Mouse (Mus musculus): ENCODE measurements at regions not wholly inside any gene's neighbourhood (a gene's known extent, or its start where the extent isn't known, plus 50 kb on each side); places are given as distances from the start of the nearest gene placed in this dataset.

DNA sequence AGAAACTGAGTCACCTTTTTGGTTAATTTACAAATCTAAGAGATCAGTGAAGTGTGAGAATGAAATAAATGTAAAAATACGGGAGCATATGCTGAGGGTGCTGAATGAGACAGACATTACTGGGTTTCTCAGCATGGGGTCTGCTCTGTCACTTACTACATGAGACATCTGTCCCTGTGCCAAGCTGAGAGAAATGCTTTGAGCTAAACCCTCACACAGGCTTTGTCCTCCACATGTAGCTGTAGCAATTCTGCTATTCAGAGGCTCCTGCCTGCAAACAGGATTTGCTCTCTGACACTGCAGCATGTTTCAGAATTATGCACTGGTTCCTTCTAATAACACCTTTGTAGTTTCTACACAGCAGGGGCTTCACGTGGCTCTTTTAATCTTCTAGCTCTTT lies 3806.3 kb downstream of the 9330182O14Rik start:
- no peak for DNase-seq (ENCODE audit: low read depth, low spot score)
- no peak overlapping the region for H3K27ac ChIP-seq (ENCODE audit: control insufficient read depth, low read depth, low read length)
- H3K79me2 ChIP-seq (ENCODE audit: control insufficient read depth, insufficient read depth, low read length, poor library complexity), result no peaks in the 10 kb centered on the region
- TF ChIP-seq GABPA (IDR thresholded peaks at IDR 0.05; ENCODE audit: low read depth, low read length) (no peak), MYB (IDR thresholded peaks at IDR 0.05; ENCODE audit: low read depth, low read length) (no peak), SMC3 (IDR thresholded peaks at IDR 0.05; ENCODE audit: low read depth, low read length) (no peak), CHD2 (IDR thresholded peaks at IDR 0.05; ENCODE audit: low read length) (no peak), USF2 (IDR thresholded peaks at IDR 0.05; ENCODE audit: borderline replicate concordance in 1 of 2, insufficient read depth in 1 of 2, low read depth in 1 of 2, low read length in 2 of 2) (no peak), MXI1 (IDR thresholded peaks at IDR 0.05; ENCODE audit: low read depth, low read length) (no peak), BHLHE40 (IDR thresholded peaks at IDR 0.05; ENCODE audit: borderline replicate concordance, low read depth, low read length) (no peak), MAZ (IDR thresholded peaks at IDR 0.05; ENCODE audit: low read depth, low read length) (no peak), USF1 (IDR thresholded peaks at IDR 0.05; ENCODE audit: low read depth, low read length) (no peak), ZMIZ1 (IDR thresholded peaks at IDR 0.05; ENCODE audit: low read depth, low read length) (no peak), MEF2A (IDR thresholded peaks at IDR 0.05; ENCODE audit: extremely low read depth, insufficient replicate concordance, low read depth, low read length, poor library complexity, severe bottlenecking) (no peak), CHD1 (IDR thresholded peaks at IDR 0.05; ENCODE audit: low read depth, low read length) (no peak), EP300 (IDR thresholded peaks at IDR 0.05; ENCODE audit: low read depth in 1 of 2, low read length in 2 of 2) (no peak), HCFC1 (IDR thresholded peaks at IDR 0.05; ENCODE audit: low read depth, low read length) (no peak), ZNF384 (IDR thresholded peaks at IDR 0.05; ENCODE audit: low read depth, low read length) (no peak)
- no peak overlapping the region for H3K4me3 ChIP-seq (ENCODE audit: control insufficient read depth in 1 of 2, insufficient read depth in 1 of 2, low read depth in 2 of 2, low read length in 2 of 2)
- no peak overlapping the region for H3K9ac ChIP-seq (ENCODE audit: control insufficient read depth, low read depth, low read length, poor library complexity, severe bottlenecking)
- H3K36me3 ChIP-seq (ENCODE audit: control insufficient read depth in 1 of 2, insufficient read depth in 2 of 2, low read length in 2 of 2), result no peaks in the 10 kb centered on the region
- no peaks in the 10 kb centered on the region for H3K9me3 ChIP-seq (replicated peaks; ENCODE audit: insufficient read depth, low read length)
- no peaks in the 10 kb centered on the region for H3K4me1 ChIP-seq (ENCODE audit: control insufficient read depth in 1 of 2, insufficient read depth in 2 of 2, low read length in 2 of 2)
- no peaks in the 10 kb centered on the region for H3K27me3 ChIP-seq (ENCODE audit: control insufficient read depth in 1 of 2, insufficient read depth in 2 of 2, low read length in 2 of 2)

DNA sequence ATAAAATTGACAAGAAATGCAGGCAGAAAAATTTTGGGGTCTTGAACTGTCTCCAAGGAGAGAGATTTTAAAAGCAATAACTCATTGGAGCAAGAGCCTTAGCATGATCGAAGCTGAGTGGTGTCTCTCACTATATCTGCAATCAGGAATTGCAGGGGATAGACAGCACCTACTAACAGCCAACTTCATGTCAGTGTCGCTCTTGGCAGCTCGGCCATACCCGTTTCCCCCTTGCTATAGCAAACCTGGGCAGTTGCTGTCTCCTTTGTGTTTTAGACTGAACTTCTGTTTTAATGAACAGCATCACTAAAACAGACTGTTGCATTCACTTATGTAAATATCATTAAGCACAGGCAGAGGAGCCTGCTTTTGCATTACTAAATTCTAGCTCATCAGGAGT lies 3806.7 kb downstream of the 9330182O14Rik start:
- Histone ChIP-seq H3K79me2 (ENCODE audit: control insufficient read depth, insufficient read depth, low read length, poor library complexity) (no peaks in the 10 kb centered on the region), H3K27ac (ENCODE audit: control insufficient read depth, low read depth, low read length) (no peak overlapping the region), H3K4me3 (ENCODE audit: control insufficient read depth in 1 of 2, insufficient read depth in 1 of 2, low read depth in 2 of 2, low read length in 2 of 2) (no peak overlapping the region), H3K27me3 (ENCODE audit: control insufficient read depth in 1 of 2, insufficient read depth in 2 of 2, low read length in 2 of 2) (no peaks in the 10 kb centered on the region), H3K9me3 (replicated peaks; ENCODE audit: insufficient read depth, low read length) (no peaks in the 10 kb centered on the region), H3K9ac (ENCODE audit: control insufficient read depth, low read depth, low read length, poor library complexity, severe bottlenecking) (no peak overlapping the region), H3K4me1 (ENCODE audit: control insufficient read depth in 1 of 2, insufficient read depth in 2 of 2, low read length in 2 of 2) (no peaks in the 10 kb centered on the region), H3K36me3 (ENCODE audit: control insufficient read depth in 1 of 2, insufficient read depth in 2 of 2, low read length in 2 of 2) (no peaks in the 10 kb centered on the region)
- TF ChIP-seq GATA1 (IDR thresholded peaks at IDR 0.05; ENCODE audit: low read depth, low read length) (no peak), TBP (IDR thresholded peaks at IDR 0.05; ENCODE audit: low read depth, low read length) (no peak), JUND (IDR thresholded peaks at IDR 0.05; ENCODE audit: low read depth, low read length) (no peak), POLR2AphosphoS2 (IDR thresholded peaks at IDR 0.05; ENCODE audit: low read length) (no peak), CHD2 (IDR thresholded peaks at IDR 0.05; ENCODE audit: low read length) (no peak), MAZ (IDR thresholded peaks at IDR 0.05; ENCODE audit: low read depth, low read length) (no peak), MXI1 (IDR thresholded peaks at IDR 0.05; ENCODE audit: low read depth, low read length) (no peak), E2F4 (IDR thresholded peaks at IDR 0.05; ENCODE audit: borderline replicate concordance, low read depth, low read length) (no peak)
- no peak for DNase-seq (ENCODE audit: low read depth, low spot score)

Data from MEL (cell line).